Mouse (Mus musculus): Measurements from ENCODE around the gene Pth2. TPM values are rescaled to one million over a fixed set of nuclear protein-coding genes. Genes with fewer than 3 reads are reported as not detected.
A peak's percentile ranks its signal among the peaks of the same experiment; 100 is the strongest.

The Pth2 gene
- polyA plus RNA-seq, 1 experiment from 2014 or later = not detected

DNA sequence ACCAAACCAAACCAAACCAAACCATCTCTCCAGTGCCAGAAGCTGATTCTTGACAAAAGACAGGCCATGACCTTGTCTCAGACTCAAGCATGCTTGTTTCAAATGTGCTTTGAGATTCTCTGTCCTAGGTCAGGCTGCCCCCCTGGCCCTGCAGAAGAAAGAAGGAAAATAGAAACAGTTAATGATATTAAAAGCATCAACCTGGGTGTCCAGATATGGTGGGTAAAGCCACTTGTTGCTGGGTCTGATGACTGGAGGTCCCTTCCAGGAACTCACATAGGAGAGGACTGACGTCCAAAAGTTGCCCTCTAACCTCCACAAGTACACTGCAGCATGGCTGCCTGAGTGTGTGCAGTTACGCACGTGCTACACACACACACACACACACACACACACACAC lies 19.9 kb upstream of the Pth2 start:
- no peak overlapping the region for H3K4me3 ChIP-seq (ENCODE audit: low read depth, low read length)
- TF ChIP-seq CTCF (IDR thresholded peaks at IDR 0.05; ENCODE audit: low read depth) (no peak), EP300 (optimal IDR thresholded peaks at IDR 0.05) (no peak)
- H3K36me3 ChIP-seq (ENCODE audit: control insufficient read depth, insufficient read depth, low read length) = peaks cover 2% of the 10 kb centered on the region; the same call in 1 of the 2 replicates
- no peak overlapping the region for H3K4me2 ChIP-seq (replicated peaks; ENCODE audit: low read depth)
- H3K27ac ChIP-seq (replicated peaks) = no peak overlapping the region
- H3K9ac ChIP-seq (ENCODE audit: low read length) = no peak overlapping the region
- no peaks in the 10 kb centered on the region for H3K9me3 ChIP-seq (ENCODE audit: control insufficient read depth, low read length)
- peaks cover 4% of the 10 kb centered on the region; the same call in 1 of the 2 replicates for H3K4me1 ChIP-seq (replicated peaks; ENCODE audit: control insufficient read depth, insufficient read depth)
- WGBS = 93% methylated on average over 3 of the region's 3 CpGs
- H3K27me3 ChIP-seq (ENCODE audit: control insufficient read depth, insufficient read depth, low read length) = peaks cover 10% of the 10 kb centered on the region; the same call in 1 of the 2 replicates
- DNase-seq (ENCODE audit: low spot score) = no peak
- no peak for ATAC-seq (ENCODE audit: low FRiP score, low TSS enrichment)

DNA sequence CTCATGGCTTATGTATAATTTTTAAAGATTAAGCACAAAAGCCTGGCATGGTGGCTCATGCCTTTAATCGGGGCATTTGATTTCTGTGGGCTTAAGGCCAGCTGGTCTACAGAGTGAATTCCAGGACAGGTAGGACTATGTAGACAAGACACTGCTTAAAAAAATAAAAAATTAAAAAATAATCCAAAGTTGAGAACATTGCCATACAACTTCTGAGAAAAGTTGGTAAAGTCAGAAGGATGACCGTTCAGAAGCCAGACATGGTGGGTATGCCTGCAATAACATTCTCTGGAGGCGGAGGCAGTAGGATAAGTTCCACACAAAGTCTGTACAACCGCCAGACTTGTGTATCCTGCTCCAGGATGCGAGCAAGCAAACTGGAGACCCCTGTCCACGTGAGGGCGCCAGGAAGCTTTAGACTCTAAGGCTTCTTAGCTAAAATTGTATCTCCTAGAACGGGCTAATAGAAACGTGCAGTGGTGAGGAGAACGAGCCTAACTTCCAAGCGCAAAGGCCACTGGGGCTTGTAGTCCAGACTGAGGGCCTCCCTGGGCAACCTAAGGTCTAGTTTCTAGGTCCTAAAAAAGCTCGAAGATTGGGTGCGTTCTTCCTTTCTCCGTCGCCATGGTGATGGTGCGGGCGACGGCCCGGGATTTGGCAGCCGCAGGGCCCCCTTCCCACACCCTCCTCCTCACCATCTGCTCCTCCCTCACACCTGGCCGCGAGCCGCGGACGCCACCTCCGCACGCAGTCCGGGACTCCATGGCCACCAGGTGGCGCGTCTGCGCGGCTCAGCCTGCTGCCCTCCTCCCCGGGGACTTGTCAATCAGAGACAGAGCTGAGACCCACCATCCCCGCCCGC lies 19.0 kb upstream of the Pth2 start:
- ATAC-seq (ENCODE audit: low FRiP score, low TSS enrichment) (peak; percentile 74), DNase-seq (ENCODE audit: low spot score) (peak; percentile 88)
- peaks cover 4% of the 10 kb centered on the region; the same call in 1 of the 2 replicates for H3K4me1 ChIP-seq (replicated peaks; ENCODE audit: control insufficient read depth, insufficient read depth)
- TF ChIP-seq CTCF (IDR thresholded peaks at IDR 0.05; ENCODE audit: low read depth) (peak; percentile 85), EP300 (optimal IDR thresholded peaks at IDR 0.05) (no peak)
- 0 out of 2 replicates have a peak overlapping the region, but pooled peaks have one; percentile 13 for H3K27ac ChIP-seq (replicated peaks)
- 0 out of 2 replicates have a peak overlapping the region, but pooled peaks have one; percentile 35 for H3K9ac ChIP-seq (ENCODE audit: low read length)
- H3K36me3 ChIP-seq (ENCODE audit: control insufficient read depth, insufficient read depth, low read length) = peaks cover 2% of the 10 kb centered on the region; the same call in 1 of the 2 replicates
- no peaks in the 10 kb centered on the region for H3K9me3 ChIP-seq (ENCODE audit: control insufficient read depth, low read length)
- H3K4me3 ChIP-seq (ENCODE audit: low read depth, low read length) = peak overlapping the region; percentile 35
- WGBS = 4% methylated on average over 35 of the region's 35 CpGs
- peak overlapping the region; percentile 63 for H3K4me2 ChIP-seq (replicated peaks; ENCODE audit: low read depth)
- peaks cover 10% of the 10 kb centered on the region; the same call in 1 of the 2 replicates for H3K27me3 ChIP-seq (ENCODE audit: control insufficient read depth, insufficient read depth, low read length)

DNA sequence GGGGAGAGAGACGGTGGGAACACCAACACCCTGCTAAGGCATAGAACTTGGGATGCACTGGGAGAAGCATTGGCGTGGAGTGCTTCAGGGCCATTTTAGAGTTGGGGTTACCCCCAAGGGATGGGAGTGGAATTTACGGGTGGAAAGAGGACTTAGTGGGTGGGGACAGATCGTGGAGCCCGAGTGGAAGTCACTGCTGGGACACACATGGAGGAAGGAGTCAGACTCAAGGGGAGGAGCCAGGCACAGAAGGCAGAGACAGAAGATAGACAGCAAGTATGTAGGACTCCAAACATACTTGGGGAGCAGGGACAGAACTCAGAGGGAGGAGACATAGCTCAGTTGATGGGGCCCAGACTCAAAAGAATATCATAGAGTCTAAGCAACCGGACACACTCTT lies 18.2 kb upstream of the Pth2 start:
- no peak for TF ChIP-seq CTCF (IDR thresholded peaks at IDR 0.05; ENCODE audit: low read depth)
- no peak for TF ChIP-seq EP300 (optimal IDR thresholded peaks at IDR 0.05)
- Histone ChIP-seq H3K9ac (ENCODE audit: low read length) (no peak overlapping the region), H3K4me3 (ENCODE audit: low read depth, low read length) (no peak overlapping the region; the same call in 1 of the 2 replicates), H3K9me3 (ENCODE audit: control insufficient read depth, low read length) (no peaks in the 10 kb centered on the region), H3K4me2 (replicated peaks; ENCODE audit: low read depth) (peak overlapping the region; percentile 63), H3K27me3 (ENCODE audit: control insufficient read depth, insufficient read depth, low read length) (peaks cover 10% of the 10 kb centered on the region; the same call in 1 of the 2 replicates), H3K4me1 (replicated peaks; ENCODE audit: control insufficient read depth, insufficient read depth) (peaks cover 4% of the 10 kb centered on the region; the same call in 1 of the 2 replicates), H3K27ac (replicated peaks) (no peak overlapping the region), H3K36me3 (ENCODE audit: control insufficient read depth, insufficient read depth, low read length) (peaks cover 2% of the 10 kb centered on the region; the same call in 1 of the 2 replicates)
- ATAC-seq (ENCODE audit: low FRiP score, low TSS enrichment) (no peak), DNase-seq (ENCODE audit: low spot score) (no peak)
- WGBS = 21% methylated on average over 6 of the region's 6 CpGs

DNA sequence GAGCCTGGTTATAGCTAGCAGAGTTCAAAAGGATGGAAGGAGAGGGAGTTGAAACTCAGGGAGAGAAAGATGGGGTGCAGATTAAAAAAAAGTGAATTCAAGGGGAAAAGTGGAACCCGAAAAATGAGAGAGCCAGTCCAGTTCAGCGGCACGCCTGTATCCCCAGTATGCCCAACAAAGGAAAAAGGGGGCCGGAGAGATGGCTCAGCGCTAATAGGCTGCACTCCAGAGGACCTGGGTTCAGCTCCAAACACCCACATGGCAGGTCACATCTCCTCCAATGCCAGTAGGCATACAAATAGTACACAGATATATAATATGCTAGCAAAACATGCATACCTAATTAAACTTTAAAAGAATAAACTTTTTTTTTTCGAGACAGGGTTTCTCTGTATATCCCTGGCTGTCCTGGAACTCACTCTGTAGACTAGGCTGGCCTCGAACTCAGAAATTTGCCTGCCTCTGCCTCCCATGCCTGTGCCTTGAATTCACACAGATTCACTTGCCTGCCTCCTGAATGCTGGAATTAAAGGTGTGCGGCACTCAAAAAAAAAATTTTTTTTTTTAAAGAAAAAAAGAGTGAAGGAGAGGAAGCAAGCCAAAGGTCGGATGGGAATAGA lies 17.7 kb upstream of the Pth2 start:
- no peak overlapping the region for H3K27ac ChIP-seq (replicated peaks)
- H3K27me3 ChIP-seq (ENCODE audit: control insufficient read depth, insufficient read depth, low read length) = peaks cover 12% of the 10 kb centered on the region; the same call in 1 of the 2 replicates

DNA sequence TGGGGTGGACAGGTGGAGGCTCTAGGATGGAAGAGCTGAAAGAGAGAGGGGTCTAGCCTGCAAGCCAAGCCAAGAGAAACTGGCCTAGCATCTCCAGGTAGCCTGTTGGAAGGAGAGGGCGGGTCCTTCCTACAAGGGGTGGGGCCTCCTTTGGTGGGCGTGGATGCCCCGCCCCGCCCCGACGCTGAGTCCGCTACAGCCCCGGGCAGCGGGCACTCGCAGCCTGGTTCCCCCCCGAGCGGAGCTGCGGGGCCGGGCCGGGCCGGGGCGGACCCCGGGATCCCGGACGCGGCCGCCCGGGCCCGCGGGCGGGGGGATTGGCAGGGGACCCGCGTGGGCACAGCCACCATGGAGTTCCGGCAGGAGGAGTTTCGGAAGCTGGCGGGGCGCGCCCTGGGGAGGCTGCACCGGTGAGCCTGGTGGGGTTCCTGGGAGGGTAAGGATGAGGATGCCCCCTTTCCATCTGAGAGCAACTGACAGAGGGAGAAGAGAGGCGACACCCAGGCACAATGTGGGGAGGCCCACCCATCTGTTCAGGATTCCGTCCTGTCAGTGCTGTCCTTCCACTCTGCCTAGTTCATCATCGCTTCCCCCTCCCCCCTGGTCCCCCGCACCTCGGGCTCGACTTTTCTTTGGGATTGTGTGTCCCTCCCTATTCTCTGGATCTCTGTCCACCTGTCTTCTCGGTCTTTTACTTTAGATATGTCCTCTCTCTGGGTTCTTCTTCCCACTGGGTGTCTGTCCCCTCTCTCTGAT lies 16.9 kb upstream of the Pth2 start, which contains the start of gene Slc17a7:
Gene Slc17a7, plus strand, starts transcription at position 215 of the 756 bp plus-strand sequence.
- Histone ChIP-seq H3K9me3 (ENCODE audit: control insufficient read depth, low read length) (no peaks in the 10 kb centered on the region), H3K27ac (replicated peaks) (no peak within 1 kb of the TSS), H3K9ac (ENCODE audit: low read length) (peak within 1 kb of the TSS; percentile 41), H3K27me3 (ENCODE audit: control insufficient read depth, insufficient read depth, low read length) (peaks cover 15% of the 10 kb centered on the region; the same call in 1 of the 2 replicates), H3K4me2 (replicated peaks; ENCODE audit: low read depth) (peak within 1 kb of the TSS; percentile 57), H3K36me3 (ENCODE audit: control insufficient read depth, insufficient read depth, low read length) (peaks cover 2% of the 10 kb centered on the region; the same call in 1 of the 2 replicates), H3K4me1 (replicated peaks; ENCODE audit: control insufficient read depth, insufficient read depth) (peaks cover 4% of the 10 kb centered on the region; the same call in 1 of the 2 replicates), H3K4me3 (ENCODE audit: low read depth, low read length) (peak within 1 kb of the TSS; percentile 34)
- TF ChIP-seq CTCF (IDR thresholded peaks at IDR 0.05; ENCODE audit: low read depth) (no peak), EP300 (optimal IDR thresholded peaks at IDR 0.05) (no peak)
- DNase-seq (ENCODE audit: low spot score) (peak; percentile 70), ATAC-seq (ENCODE audit: low FRiP score, low TSS enrichment) (0 out of 2 replicates have a peak, but pooled peaks have one; percentile 34)
- WGBS = 2% methylated on average over 20 of the region's 41 CpGs

More for the DNA sequence above, 17.7 kb upstream of the Pth2 start:
- DNase-seq (ENCODE audit: low spot score) (no peak), ATAC-seq (ENCODE audit: low FRiP score, low TSS enrichment) (no peak)
- Histone ChIP-seq H3K36me3 (ENCODE audit: control insufficient read depth, insufficient read depth, low read length) (peaks cover 2% of the 10 kb centered on the region; the same call in 1 of the 2 replicates), H3K4me2 (replicated peaks; ENCODE audit: low read depth) (no peak overlapping the region), H3K9me3 (ENCODE audit: control insufficient read depth, low read length) (no peaks in the 10 kb centered on the region), H3K4me3 (ENCODE audit: low read depth, low read length) (no peak overlapping the region), H3K9ac (ENCODE audit: low read length) (no peak overlapping the region), H3K4me1 (replicated peaks; ENCODE audit: control insufficient read depth, insufficient read depth) (peaks cover 4% of the 10 kb centered on the region; the same call in 1 of the 2 replicates)
- WGBS = 70% methylated on average over 9 of the region's 9 CpGs
- TF ChIP-seq EP300 (optimal IDR thresholded peaks at IDR 0.05) (no peak), CTCF (IDR thresholded peaks at IDR 0.05; ENCODE audit: low read depth) (no peak)
